Comparison of ENCODE assay signal across 22 mouse cellular contexts in genomic region chr5:130063760-130064159, GRCm38 (mm10). TPM values are rescaled to one million over a fixed set of nuclear protein-coding genes. Genes with fewer than 3 reads are reported as not detected.
A peak's percentile ranks its signal among the peaks of the same experiment; 100 is the strongest.
DNase-seq lines count a peak whose midpoint lies in the region; ATAC-seq and TF ChIP-seq lines count a peak whose summit lies in the region.
"Had no signal": no experiment of that assay in that cellular context is flagged by ENCODE, and none has a peak within 500 bp of the region (broad histone marks: within the 10 kb centered on the region; RNA-seq: fewer than 3 reads in every experiment).

No protein-coding gene starts in this region.

- no peaks in the 10 kb centered on the region; the same call in 1 of the 2 replicates for H3K4me1 ChIP-seq in stomach, postnatal 0 days (replicated peaks; ENCODE audit: control insufficient read depth, insufficient read depth)
- H3K4me1 ChIP-seq: forebrain, embryonic 15.5 days; limb, embryonic 13.5 days; lung, embryonic 15.5 days had no signal

- no peak for TF ChIP-seq EP300 in stomach, postnatal 0 days (optimal IDR thresholded peaks at IDR 0.05)

- no peak overlapping the region for H3K4me2 ChIP-seq in stomach, postnatal 0 days (replicated peaks; ENCODE audit: low read depth)
- H3K4me2 ChIP-seq: forebrain, embryonic 15.5 days; hindbrain, embryonic 14.5 days; kidney, embryonic 15.5 days; limb, embryonic 13.5 days; liver, embryonic 13.5 days; lung, embryonic 15.5 days had no signal

- H3K27me3 ChIP-seq in stomach, postnatal 0 days (ENCODE audit: control insufficient read depth, insufficient read depth, low read length): no peaks in the 10 kb centered on the region
- H3K27me3 ChIP-seq: forebrain, embryonic 15.5 days; kidney, embryonic 15.5 days; limb, embryonic 13.5 days; liver, embryonic 13.5 days; lung, embryonic 15.5 days had no signal

- no peak for TF ChIP-seq CTCF in stomach, postnatal 0 days (IDR thresholded peaks at IDR 0.05; ENCODE audit: low read depth)

- H3K4me3 ChIP-seq in stomach, postnatal 0 days (ENCODE audit: low read depth, low read length): no peak overlapping the region
- H3K4me3 ChIP-seq: forebrain, embryonic 15.5 days; kidney, embryonic 15.5 days; limb, embryonic 13.5 days; liver, embryonic 13.5 days; lung, embryonic 15.5 days; midbrain, embryonic 10.5 days had no signal

- H3K27ac ChIP-seq in stomach, postnatal 0 days (replicated peaks): peak overlapping the region; percentile 53
- H3K27ac ChIP-seq: forebrain, embryonic 15.5 days; hindbrain, embryonic 14.5 days; kidney, embryonic 15.5 days; limb, embryonic 13.5 days; liver, embryonic 13.5 days; lung, embryonic 15.5 days; macrophage; midbrain, embryonic 10.5 days had no signal

- no peaks in the 10 kb centered on the region for H3K36me3 ChIP-seq in stomach, postnatal 0 days (ENCODE audit: control insufficient read depth, insufficient read depth, low read length)
- H3K36me3 ChIP-seq: lung, embryonic 15.5 days had no signal

- DNase-seq in adrenal gland, adult 2 months: peak; percentile 6
- DNase-seq in adrenal gland, adult (ENCODE audit: inconsistent age in 2 of 2, low spot score in 1 of 2): no peak
- DNase-seq in urinary bladder, postnatal 14 days (ENCODE audit: low spot score): peak; percentile 49
- DNase-seq in urinary bladder, postnatal 25 days (ENCODE audit: low spot score): no peak
- peak; percentile 53 to 67 for DNase-seq in cerebellum, postnatal 10 days
- peak; percentile 57 for DNase-seq in stomach, postnatal 0 days (ENCODE audit: low spot score)
- no peak for DNase-seq in lung, adult 18-20 months
- DNase-seq: embryo, embryonic 11 days; kidney, postnatal 4 days; layer of hippocampus, adult 9-11 months; liver, embryonic 13.5 days; right cerebral cortex, adult 18-20 months; thymus, postnatal 4 days had no signal

- 63% methylated on average over 2 of the region's 2 CpGs for WGBS in stomach, postnatal 0 days

- peak; percentile 71 for ATAC-seq in stomach, postnatal 0 days (ENCODE audit: low FRiP score, low TSS enrichment)
- no peak for ATAC-seq in CD4-positive, CD25-positive, alpha-beta regulatory T cell, adult 4 months
- ATAC-seq: forebrain, embryonic 15.5 days had no signal

- H3K9ac ChIP-seq in stomach, postnatal 0 days (ENCODE audit: low read length): no peak overlapping the region
- H3K9ac ChIP-seq: forebrain, embryonic 15.5 days; hindbrain, embryonic 14.5 days; kidney, embryonic 15.5 days; limb, embryonic 13.5 days; liver, embryonic 13.5 days; lung, embryonic 15.5 days had no signal

- no peaks in the 10 kb centered on the region for H3K9me3 ChIP-seq in stomach, postnatal 0 days (ENCODE audit: control insufficient read depth, low read length)
- H3K9me3 ChIP-seq: forebrain, embryonic 15.5 days; G1E; kidney, embryonic 15.5 days; liver, embryonic 13.5 days; lung, embryonic 15.5 days; midbrain, embryonic 10.5 days had no signal

RNA-seq across cellular contexts. Expression of gene Tpst1, which starts 9.4 kb away (rescaled TPM):
- 10 to 100 TPM; 27.5 to 66.2 TPM for total RNA-seq in adrenal gland, adult 2 months (2021)
- 39.5 and 42.4 TPM in 2 replicates for polyA plus RNA-seq in adrenal gland, adult 2 months (2012; rRNA removed)
- polyA plus RNA-seq in stomach, postnatal 0 days (2015; fragmentation: Nextera tagmentation; extraction: Ambion mirVana): 44.5 and 47.3 TPM in 2 replicates
- polyA plus RNA-seq in CD4-positive, CD25-positive, alpha-beta regulatory T cell, adult 4 months (2017; shearing (Covaris generic)): 1 to 10 TPM; 1.8 to 3.6 TPM
- polyA plus RNA-seq: G1E had no signal

RNA-seq across cellular contexts. Expression of gene Crcp, which starts 34.7 kb away (rescaled TPM):
- total RNA-seq in adrenal gland, adult 2 months (2021): 10 to 100 TPM; 33.6 to 43.0 TPM
- 6.6 and 10.2 TPM in 2 replicates for polyA plus RNA-seq in adrenal gland, adult 2 months (2012; rRNA removed)
- 26.0 and 26.4 TPM in 2 replicates for polyA plus RNA-seq in stomach, postnatal 0 days (2015; fragmentation: Nextera tagmentation; extraction: Ambion mirVana)
- 10 to 100 TPM; 60.0 to 75.7 TPM for polyA plus RNA-seq in CD4-positive, CD25-positive, alpha-beta regulatory T cell, adult 4 months (2017; shearing (Covaris generic))

RNA-seq across cellular contexts. Expression of gene Asl, which starts 34.7 kb away (rescaled TPM):
- total RNA-seq in adrenal gland, adult 2 months (2021): 100 to 1,000 TPM in 1 of 2 experiments, 10 to 100 TPM in 1; 92.5 to 106 TPM
- 74.2 and 115 TPM in 2 replicates for polyA plus RNA-seq in adrenal gland, adult 2 months (2012; rRNA removed)
- polyA plus RNA-seq in stomach, postnatal 0 days (2015; fragmentation: Nextera tagmentation; extraction: Ambion mirVana): 27.3 and 36.1 TPM in 2 replicates
- polyA plus RNA-seq in CD4-positive, CD25-positive, alpha-beta regulatory T cell, adult 4 months (2017; shearing (Covaris generic)): 100 to 1,000 TPM; 102 to 103 TPM

Comparison
In these comparisons a context has a peak if more than half of its experiments do, and no peak if none do; other contexts are left out.
1. DNase-seq: peak in adrenal gland, adult 2 months (single experiment), urinary bladder, postnatal 14 days (single experiment), cerebellum, postnatal 10 days (2 of 2) and stomach, postnatal 0 days (single experiment); none in adrenal gland, adult (0 of 2), urinary bladder, postnatal 25 days (single experiment) and lung, adult 18-20 months (0 of 2).